Mouse (Mus musculus) limb, embryonic 15.5 days (tissue): ENCODE results near the gene Usp31. TPM values are rescaled to one million over a fixed set of nuclear protein-coding genes. Genes with fewer than 3 reads are reported as not detected.

Experiments
- ATAC-seq: fragments of 200-750 bp; cut with Nextera tagmentation; 2 replicates; pipeline ENCODE4 v1.8.0; 2017; ENCODE audit warnings: low read depth, moderate TSS enrichment; ENCODE audit not compliant: insufficient number of reproducible peaks, low FRiP score, low TSS enrichment
- H3K27ac ChIP-seq: fragments of 300-500 bp; sonication (generic); 2 replicates; pipeline ENCODE4 v1.5.1; 2015; ENCODE audit warnings: moderate library complexity, mild to moderate bottlenecking, inconsistent platforms
- H3K27me3 ChIP-seq: fragments of 300-500 bp; sonication (generic); 2 replicates; pipeline ENCODE4 v1.6.1; 2015; ENCODE audit warnings: inconsistent platforms
- H3K36me3 ChIP-seq: fragments of 300-500 bp; sonication (generic); 2 replicates; pipeline ENCODE4 v1.6.1; 2015; ENCODE audit warnings: inconsistent platforms
- H3K4me1 ChIP-seq: fragments of 300-500 bp; sonication (generic); 2 replicates; pipeline ENCODE4 v1.6.1; 2015; ENCODE audit warnings: inconsistent platforms
- H3K4me2 ChIP-seq: fragments of 300-500 bp; sonication (generic); 2 replicates; pipeline ENCODE4 v1.6.1; 2015; ENCODE audit warnings: mild to moderate bottlenecking, inconsistent platforms
- H3K4me3 ChIP-seq: fragments of 300-500 bp; sonication (generic); 2 replicates; pipeline ENCODE4 v1.5.1; 2015; ENCODE audit warnings: mild to moderate bottlenecking, inconsistent platforms
- H3K9ac ChIP-seq: fragments of 300-500 bp; sonication (generic); 2 replicates; pipeline ENCODE4 v1.6.1; 2015; ENCODE audit warnings: inconsistent platforms
- H3K9me3 ChIP-seq: fragments of 300-500 bp; sonication (generic); 2 replicates; pipeline ENCODE4 v1.6.1; 2016; ENCODE audit warnings: inconsistent platforms
- WGBS: fragments of 180-500 bp; shearing (Covaris S2); methylation state at CpG from one replicate; pipeline ENCODE4 v1.1.7; 2015; 5-methylcytosine and 5-hydroxymethylcytosine counted together
- polyA plus RNA-seq: library from polyadenylated mRNA; unstranded; fragments of >200 nt; fragmentation: Nextera tagmentation; extraction: Ambion mirVana; gene quantifications from 2 replicates; pipeline ENCODE4 v1.2.1, GENCODE M21; 2015

Gene Usp31
- polyA plus RNA-seq, 1 experiment from 2014 or later = 2.4 TPM

DNA sequence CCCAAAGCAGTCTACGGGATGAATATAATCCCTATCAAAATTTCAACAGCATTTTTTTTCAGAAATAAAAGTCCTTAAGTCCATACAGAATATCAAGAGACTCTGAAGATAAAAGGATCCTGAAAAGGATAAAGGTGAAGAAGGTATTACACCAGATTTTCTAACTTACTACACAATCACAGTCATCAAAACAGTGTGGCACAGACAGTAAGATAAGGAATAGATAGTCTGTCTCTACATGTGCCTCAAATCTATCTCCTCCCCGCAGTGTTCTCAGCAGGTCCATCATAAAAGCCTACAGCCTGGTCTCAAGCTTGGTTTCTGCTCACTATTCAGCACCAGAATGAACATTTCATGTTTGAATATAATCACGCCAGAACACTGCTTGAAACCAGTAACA, 6.6 kb downstream of the Usp31 start:
- no peak overlapping the region for H3K27ac ChIP-seq
- peaks cover 8% of the 10 kb centered on the region for H3K36me3 ChIP-seq
- H3K9me3 ChIP-seq = no peaks in the 10 kb centered on the region
- no peak overlapping the region for H3K9ac ChIP-seq
- WGBS = 90% methylated on average over 3 of the region's 3 CpGs
- H3K4me1 ChIP-seq = peaks cover under 1% of the 10 kb centered on the region; the same call in 1 of the 2 replicates
- H3K27me3 ChIP-seq = no peaks in the 10 kb centered on the region
- ATAC-seq = no peak
- no peak overlapping the region for H3K4me3 ChIP-seq
- H3K4me2 ChIP-seq = no peak overlapping the region

DNA sequence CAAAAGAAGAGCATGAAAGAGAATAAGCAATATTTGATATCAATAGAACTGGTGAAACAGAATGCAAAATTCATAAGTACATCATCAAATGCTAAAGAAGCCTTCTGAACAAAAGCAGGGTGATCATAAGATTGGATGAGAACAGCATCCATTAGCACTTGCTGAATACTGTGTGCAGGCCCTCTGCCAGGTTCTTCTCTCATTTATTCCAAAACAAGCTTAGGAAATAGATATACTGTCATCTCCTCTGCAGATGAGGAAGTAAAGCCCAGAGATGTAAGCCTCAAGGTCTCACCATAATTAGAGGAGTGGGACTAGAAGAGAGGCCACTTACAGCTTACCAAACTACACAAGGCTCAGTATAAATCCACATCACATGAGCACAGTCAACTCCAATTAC, 7.8 kb downstream of the Usp31 start:
- no peak for ATAC-seq
- H3K4me1 ChIP-seq = no peaks in the 10 kb centered on the region
- H3K4me2 ChIP-seq = no peak overlapping the region
- no peaks in the 10 kb centered on the region for H3K9me3 ChIP-seq
- no peak overlapping the region for H3K4me3 ChIP-seq
- H3K27me3 ChIP-seq = no peaks in the 10 kb centered on the region
- peaks cover 7% of the 10 kb centered on the region for H3K36me3 ChIP-seq
- H3K27ac ChIP-seq = no peak overlapping the region
- H3K9ac ChIP-seq = no peak overlapping the region

DNA sequence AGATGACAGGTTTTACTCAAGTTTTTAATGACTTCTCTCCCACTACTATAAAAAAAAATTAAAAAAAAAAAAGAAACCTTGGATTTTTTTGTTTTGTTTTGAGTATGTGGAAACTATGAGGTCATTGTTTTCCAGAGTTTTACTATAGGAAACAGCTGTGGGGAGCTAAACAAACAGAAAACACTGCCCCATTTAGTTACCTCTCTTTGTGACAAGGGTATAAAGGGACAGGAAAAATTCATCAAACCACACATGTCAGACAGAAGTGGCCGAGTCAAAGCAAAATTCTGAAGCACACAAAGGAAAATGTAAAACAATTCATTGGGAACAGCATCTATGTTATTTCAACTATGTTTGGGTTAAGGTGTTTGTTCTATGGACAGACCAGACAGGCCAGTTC, 9.5 kb downstream of the Usp31 start:
- 54% methylated on average over 1 of the region's 1 CpGs for WGBS
- H3K4me3 ChIP-seq = no peak overlapping the region
- no peaks in the 10 kb centered on the region for H3K4me1 ChIP-seq
- no peaks in the 10 kb centered on the region for H3K9me3 ChIP-seq
- H3K4me2 ChIP-seq = no peak overlapping the region
- no peaks in the 10 kb centered on the region for H3K27me3 ChIP-seq
- no peak overlapping the region for H3K27ac ChIP-seq
- ATAC-seq = no peak
- no peak overlapping the region for H3K9ac ChIP-seq
- H3K36me3 ChIP-seq = no peaks in the 10 kb centered on the region

DNA sequence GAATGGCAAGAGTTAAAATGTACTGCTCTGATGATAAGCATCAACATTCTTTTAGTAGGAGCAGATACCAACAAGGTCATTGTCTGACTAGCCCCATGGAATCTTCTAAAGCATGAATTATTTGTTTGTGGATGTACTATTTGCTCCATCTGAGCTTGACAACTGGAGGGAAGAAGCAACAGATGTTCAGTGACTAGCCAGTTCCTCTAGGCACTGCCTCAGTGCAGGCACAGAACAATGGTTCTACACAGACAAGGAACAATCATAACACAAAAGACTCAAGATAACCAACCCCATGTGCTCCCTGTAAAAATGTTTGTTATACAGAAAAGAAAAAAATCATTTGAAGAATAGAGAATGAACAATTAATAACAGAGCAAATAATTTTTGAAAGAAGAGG, 9.9 kb downstream of the Usp31 start:
- no peak overlapping the region for H3K9ac ChIP-seq
- no peaks in the 10 kb centered on the region for H3K4me1 ChIP-seq
- H3K4me2 ChIP-seq = no peak overlapping the region
- no peaks in the 10 kb centered on the region for H3K27me3 ChIP-seq
- ATAC-seq = no peak
- H3K9me3 ChIP-seq = no peaks in the 10 kb centered on the region
- no peak overlapping the region for H3K4me3 ChIP-seq
- no peak overlapping the region for H3K27ac ChIP-seq
- no peaks in the 10 kb centered on the region for H3K36me3 ChIP-seq

DNA sequence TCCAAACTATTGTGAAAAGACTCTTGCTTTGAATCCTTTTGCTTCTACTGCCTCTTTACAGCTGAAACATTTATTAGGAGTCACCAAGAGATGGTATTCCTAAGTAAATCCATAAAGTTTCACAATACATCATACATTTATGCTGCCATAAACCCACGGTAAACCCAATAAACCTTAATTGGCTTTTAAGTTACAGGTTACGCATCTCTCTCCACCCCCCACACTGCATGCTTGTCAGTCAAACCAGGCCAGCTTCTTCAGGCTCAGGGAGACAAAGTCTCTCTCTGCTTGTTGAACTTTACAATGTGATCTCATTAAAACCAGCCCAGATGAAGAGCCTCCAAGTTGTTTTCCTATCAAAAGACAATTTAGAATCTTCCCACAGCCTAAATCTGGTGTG, 15.2 kb downstream of the Usp31 start:
- Histone ChIP-seq H3K27me3 (no peaks in the 10 kb centered on the region), H3K9me3 (no peaks in the 10 kb centered on the region), H3K27ac (no peak overlapping the region), H3K4me2 (no peak overlapping the region), H3K4me3 (no peak overlapping the region), H3K4me1 (no peaks in the 10 kb centered on the region), H3K36me3 (no peaks in the 10 kb centered on the region), H3K9ac (no peak overlapping the region)
- no peak for ATAC-seq
- WGBS = 35% methylated on average over 2 of the region's 2 CpGs

DNA sequence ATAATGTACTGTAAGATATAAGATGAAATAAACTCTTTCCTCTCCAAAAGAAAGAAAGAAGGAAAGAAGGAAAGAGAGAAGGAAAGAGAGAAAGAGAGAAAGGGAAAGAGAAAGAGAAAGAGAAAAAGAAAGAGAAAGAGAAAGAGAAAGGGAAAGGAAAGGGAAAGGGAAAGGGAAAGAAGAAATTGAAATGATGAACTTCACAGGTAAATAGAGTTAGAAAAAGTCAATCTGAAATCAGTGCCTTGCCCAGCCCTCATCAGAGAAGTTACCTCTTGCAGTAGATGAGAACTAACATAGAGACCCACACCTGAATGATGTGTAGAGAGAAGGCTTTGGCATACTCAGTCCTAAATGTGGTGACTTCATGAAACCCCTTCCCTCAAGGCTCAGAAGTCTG, 17.7 kb downstream of the Usp31 start:
- no peak overlapping the region for H3K4me3 ChIP-seq
- no peaks in the 10 kb centered on the region for H3K9me3 ChIP-seq
- no peaks in the 10 kb centered on the region for H3K4me1 ChIP-seq
- no peaks in the 10 kb centered on the region for H3K36me3 ChIP-seq
- H3K27me3 ChIP-seq = no peaks in the 10 kb centered on the region
- no peak overlapping the region for H3K9ac ChIP-seq
- H3K4me2 ChIP-seq = no peak overlapping the region
- no peak overlapping the region for H3K27ac ChIP-seq
- ATAC-seq = no peak

DNA sequence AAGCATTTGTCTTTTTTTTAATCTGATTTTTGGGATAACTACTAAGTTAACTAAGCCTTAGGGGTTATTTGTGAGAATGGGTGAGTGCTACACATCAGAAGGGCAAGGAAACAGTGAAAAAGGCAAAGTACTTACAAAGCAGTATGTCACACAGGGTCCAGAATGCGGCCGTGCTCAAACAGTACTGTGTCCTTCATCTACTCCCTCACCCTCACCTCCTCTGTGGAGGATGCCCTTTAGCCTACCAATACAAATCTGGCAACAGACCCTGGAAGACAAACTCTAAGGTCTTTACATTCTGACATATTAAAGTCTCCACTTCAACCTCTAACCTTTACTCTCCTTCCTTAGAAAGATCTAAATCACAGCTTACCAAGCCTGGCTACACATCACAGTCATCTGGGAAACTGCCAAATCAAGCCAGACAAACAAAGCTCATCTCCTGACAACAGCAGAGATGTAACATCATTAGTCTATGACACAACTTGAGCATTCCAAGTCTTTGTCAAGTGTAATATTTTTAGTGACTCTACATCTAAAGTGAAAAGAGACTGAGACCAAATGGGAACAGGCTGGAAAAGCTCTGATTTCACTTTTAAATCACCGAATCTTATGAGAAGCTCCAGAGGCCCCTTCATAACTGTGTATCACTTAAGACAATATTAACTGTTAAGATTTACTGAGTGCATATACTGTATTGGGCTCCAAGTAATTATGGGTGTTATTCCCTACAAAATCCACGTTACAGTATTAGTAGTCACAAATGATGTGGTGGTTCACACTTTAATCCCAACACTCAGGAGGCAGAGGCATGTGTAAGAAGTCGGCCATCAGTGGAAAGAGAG, 21.7 kb downstream of the Usp31 start:
- ATAC-seq = no peak
- Histone ChIP-seq H3K4me3 (no peak overlapping the region), H3K9ac (no peak overlapping the region), H3K9me3 (no peaks in the 10 kb centered on the region), H3K27me3 (no peaks in the 10 kb centered on the region), H3K4me2 (no peak overlapping the region), H3K27ac (no peak overlapping the region), H3K36me3 (no peaks in the 10 kb centered on the region), H3K4me1 (no peaks in the 10 kb centered on the region)
- 87% methylated on average over 5 of the region's 5 CpGs for WGBS

DNA sequence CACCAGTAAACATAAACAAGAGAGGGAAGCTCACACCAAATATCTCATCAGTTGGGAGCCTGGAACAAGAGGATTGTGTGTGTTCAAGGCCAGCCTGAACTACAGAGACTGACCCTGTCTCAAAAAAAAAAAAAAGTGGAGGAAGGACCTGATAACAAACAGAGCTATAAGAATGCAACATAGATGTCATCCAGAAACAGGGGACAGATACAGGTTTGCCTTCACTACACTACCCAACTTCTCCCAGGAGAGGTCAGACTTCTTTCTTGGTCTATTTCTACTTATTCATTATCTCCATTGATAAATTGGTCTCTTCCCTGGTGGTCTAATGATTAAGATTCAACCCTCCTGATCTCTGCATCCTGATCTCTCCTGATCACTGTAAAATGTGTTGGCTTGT, 25.9 kb downstream of the Usp31 start:
- no peak for ATAC-seq
- H3K27me3 ChIP-seq = no peaks in the 10 kb centered on the region
- H3K36me3 ChIP-seq = no peaks in the 10 kb centered on the region; the same call in 1 of the 2 replicates
- H3K4me2 ChIP-seq = no peak overlapping the region
- H3K9me3 ChIP-seq = no peaks in the 10 kb centered on the region
- H3K4me1 ChIP-seq = no peaks in the 10 kb centered on the region; the same call in 1 of the 2 replicates
- no peak overlapping the region for H3K27ac ChIP-seq
- H3K9ac ChIP-seq = no peak overlapping the region
- no peak overlapping the region for H3K4me3 ChIP-seq

DNA sequence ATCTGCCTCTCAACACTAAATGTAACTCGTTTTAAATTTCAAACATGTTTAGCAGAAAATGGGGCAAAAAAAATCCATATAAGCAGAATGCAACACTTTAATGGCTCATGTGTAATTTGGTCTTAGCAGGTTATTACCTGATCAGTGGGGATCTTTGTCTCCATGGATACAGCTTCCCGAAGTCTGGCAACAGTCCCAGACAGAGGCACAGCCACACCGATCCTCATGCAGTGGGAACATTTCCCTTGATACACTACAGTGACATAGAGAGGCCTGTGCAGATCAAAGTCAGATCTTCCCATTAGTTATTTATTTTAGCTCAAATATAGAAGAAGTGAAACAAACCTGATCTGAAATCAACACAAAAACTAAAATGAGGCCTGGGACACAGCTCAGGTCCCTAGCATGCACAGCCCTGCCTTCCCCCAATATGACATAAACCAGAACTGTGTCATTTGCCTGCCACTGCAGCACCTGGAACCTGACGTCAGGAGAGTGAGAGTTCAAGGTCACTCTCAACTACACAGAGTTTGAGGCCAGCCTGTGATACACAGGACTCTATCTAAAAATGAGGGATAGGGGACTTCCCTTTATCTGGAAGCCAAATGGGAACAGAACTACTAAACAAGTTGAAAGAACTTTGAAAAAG, 29.8 kb downstream of the Usp31 start:
- H3K36me3 ChIP-seq = peaks cover 8% of the 10 kb centered on the region
- no peaks in the 10 kb centered on the region for H3K9me3 ChIP-seq
- H3K27ac ChIP-seq = no peak overlapping the region
- H3K4me2 ChIP-seq = no peak overlapping the region
- ATAC-seq = no peak
- H3K4me1 ChIP-seq = no peaks in the 10 kb centered on the region; the same call in 1 of the 2 replicates
- H3K4me3 ChIP-seq = no peak overlapping the region
- 21% methylated on average over 4 of the region's 4 CpGs for WGBS
- H3K9ac ChIP-seq = no peak overlapping the region
- no peaks in the 10 kb centered on the region for H3K27me3 ChIP-seq

DNA sequence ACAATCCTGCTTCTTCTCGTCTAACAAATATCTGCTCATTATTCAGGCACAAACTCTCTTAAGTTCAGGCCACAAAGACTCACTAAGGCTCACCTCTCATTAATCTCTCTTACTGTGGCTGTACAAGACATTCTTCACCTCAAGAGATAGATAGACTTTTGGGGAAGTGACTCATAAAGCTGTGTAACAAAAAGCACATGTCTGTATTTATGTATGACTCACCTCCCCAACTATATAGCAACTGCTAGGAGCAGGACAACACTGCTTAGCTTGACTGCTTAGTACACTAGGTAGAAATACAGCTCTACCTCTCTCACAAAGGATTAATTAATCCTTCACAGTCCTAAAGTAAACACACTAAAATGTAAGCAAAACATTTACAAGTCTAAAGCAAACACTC, 46.3 kb downstream of the Usp31 start:
- Histone ChIP-seq H3K4me3 (no peak overlapping the region), H3K36me3 (peaks cover 56% of the 10 kb centered on the region), H3K9me3 (no peaks in the 10 kb centered on the region), H3K4me1 (no peaks in the 10 kb centered on the region), H3K4me2 (no peak overlapping the region), H3K27me3 (no peaks in the 10 kb centered on the region), H3K27ac (no peak overlapping the region), H3K9ac (no peak overlapping the region)
- 69% methylated on average over 1 of the region's 1 CpGs for WGBS
- ATAC-seq = no peak

DNA sequence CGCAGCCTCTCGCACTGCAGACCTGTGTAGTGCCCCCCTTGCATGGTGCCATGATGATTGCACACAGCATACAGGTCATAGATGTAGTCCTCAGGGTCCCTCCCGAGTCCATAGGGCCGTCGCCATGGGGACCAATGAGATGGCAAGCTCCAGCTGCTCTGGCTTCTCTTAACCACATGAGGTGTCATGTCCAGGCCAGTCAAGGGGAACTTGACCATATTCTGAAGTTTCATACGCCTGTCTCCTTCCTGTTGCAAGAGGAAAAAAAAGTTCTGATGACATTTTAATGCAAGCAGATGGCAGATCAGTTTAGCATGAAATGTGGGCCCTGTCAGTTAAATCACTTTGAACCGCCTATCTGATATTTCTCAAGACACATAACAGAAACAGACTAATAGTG, 48.2 kb downstream of the Usp31 start:
- ATAC-seq = no peak
- Histone ChIP-seq H3K4me3 (no peak overlapping the region), H3K27ac (no peak overlapping the region), H3K4me2 (no peak overlapping the region), H3K9me3 (no peaks in the 10 kb centered on the region), H3K9ac (no peak overlapping the region), H3K4me1 (no peaks in the 10 kb centered on the region), H3K36me3 (peaks cover 50% of the 10 kb centered on the region), H3K27me3 (no peaks in the 10 kb centered on the region)
- WGBS = 86% methylated on average over 7 of the region's 7 CpGs

DNA sequence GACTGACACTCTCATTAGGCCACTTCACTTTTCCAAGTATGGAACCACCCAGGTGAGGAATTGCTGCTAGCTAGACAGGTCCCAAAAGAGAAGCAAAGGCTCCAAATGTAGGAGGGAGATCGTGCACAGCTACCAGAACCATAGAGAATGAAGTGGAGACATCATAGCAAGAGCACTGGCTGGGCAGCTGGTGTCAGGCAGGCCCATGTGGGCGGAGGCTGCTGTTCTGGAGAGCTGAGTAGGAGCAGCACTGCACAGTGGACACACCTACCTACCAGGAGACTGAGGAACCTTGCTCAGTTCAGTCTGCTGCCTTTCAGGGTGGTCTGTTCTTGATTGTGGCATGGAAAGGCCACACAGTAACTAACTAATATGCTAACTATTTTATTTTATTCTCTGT, 52.4 kb downstream of the Usp31 start:
- H3K27ac ChIP-seq = no peak overlapping the region
- no peak overlapping the region for H3K4me2 ChIP-seq
- ATAC-seq = no peak
- no peaks in the 10 kb centered on the region for H3K9me3 ChIP-seq
- no peak overlapping the region for H3K9ac ChIP-seq
- H3K36me3 ChIP-seq = peaks cover 53% of the 10 kb centered on the region
- H3K4me1 ChIP-seq = no peaks in the 10 kb centered on the region
- WGBS = 87% methylated on average over 2 of the region's 2 CpGs
- no peaks in the 10 kb centered on the region for H3K27me3 ChIP-seq
- H3K4me3 ChIP-seq = no peak overlapping the region
